Mouse (Mus musculus) testis, adult 2 months (tissue): ENCODE measurements at regions not wholly inside any gene's neighbourhood (a gene's known extent, or its start where the extent isn't known, plus 50 kb on each side); places are given as distances from the start of the nearest gene placed in this dataset.

Experiments used
- H3K27ac ChIP-seq: fragments of 200-500 bp; 2 replicates; pipeline ENCODE4 v1.5.1; 2012; ENCODE audit warnings: low read depth, low read length; ENCODE audit not compliant: control insufficient read depth, insufficient read depth
- H3K27me3 ChIP-seq: fragments of 200-500 bp; 2 replicates; pipeline ENCODE4 v1.6.1; 2012; ENCODE audit warnings: mild to moderate bottlenecking, low read length, moderate library complexity; ENCODE audit not compliant: control insufficient read depth, insufficient read depth
- H3K36me3 ChIP-seq: fragments of 200-500 bp; 2 replicates; pipeline ENCODE4 v1.6.1; 2012; ENCODE audit warnings: mild to moderate bottlenecking, low read length; ENCODE audit not compliant: control insufficient read depth, insufficient read depth
- H3K4me1 ChIP-seq: fragments of 200-500 bp; 2 replicates; pipeline ENCODE4 v1.6.1; 2012; ENCODE audit warnings: low read length; ENCODE audit not compliant: control insufficient read depth, insufficient read depth
- H3K4me3 ChIP-seq: fragments of 200-500 bp; 2 replicates; pipeline ENCODE4 v1.5.1; 2012; ENCODE audit warnings: low read depth, mild to moderate bottlenecking, low read length, moderate library complexity, mixed read lengths; ENCODE audit not compliant: control insufficient read depth
- CTCF ChIP-seq: fragments of 200-500 bp; IDR thresholded peaks from 2 replicates; pipeline ENCODE4 v1.5.1; 2012; ENCODE audit warnings: low read depth, mild to moderate bottlenecking, inconsistent platforms, low read length, moderate library complexity; ENCODE audit not compliant: control insufficient read depth, insufficient read depth, insufficient replicate concordance
- POLR2A ChIP-seq: fragments of 200-500 bp; IDR thresholded peaks from 2 replicates; pipeline ENCODE4 v1.6.1; 2012; ENCODE audit warnings: low read depth, mild to moderate bottlenecking, inconsistent platforms, low read length, moderate library complexity; ENCODE audit not compliant: control insufficient read depth

GRCm38 (mm10) chr15:5528619-5529018, 284.6 kb upstream of the Ptger4 start:
- Histone ChIP-seq H3K4me3 (no peak overlapping the region), H3K27me3 (no peaks in the 10 kb centered on the region), H3K36me3 (no peaks in the 10 kb centered on the region), H3K4me1 (no peaks in the 10 kb centered on the region), H3K27ac (no peak overlapping the region)
- no peak for TF ChIP-seq POLR2A
- TF ChIP-seq CTCF = no peak

DNA sequence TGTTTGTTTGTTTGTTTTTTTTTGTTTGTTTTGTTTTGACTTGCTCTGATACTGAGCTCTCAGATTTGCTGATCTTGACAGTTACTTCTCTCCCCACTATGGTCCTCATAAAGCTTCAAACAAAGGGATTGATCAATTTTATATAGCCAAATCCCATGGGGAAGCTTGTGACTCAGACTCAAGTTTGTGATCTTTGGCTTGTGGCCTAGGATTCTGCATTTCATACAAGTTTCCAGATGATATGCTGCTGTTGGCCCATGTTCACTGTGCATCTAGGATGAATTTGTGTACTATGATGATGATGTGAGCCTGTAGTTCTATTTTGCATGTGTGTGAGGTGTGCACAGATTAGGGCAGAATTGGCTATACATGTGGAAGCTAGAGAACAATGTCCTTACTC, 289.7 kb upstream of the Ptger4 start:
- no peaks in the 10 kb centered on the region for H3K27me3 ChIP-seq
- no peaks in the 10 kb centered on the region for H3K36me3 ChIP-seq
- H3K27ac ChIP-seq = no peak overlapping the region
- no peak overlapping the region for H3K4me3 ChIP-seq
- TF ChIP-seq CTCF = no peak
- no peak for TF ChIP-seq POLR2A
- H3K4me1 ChIP-seq = no peaks in the 10 kb centered on the region

DNA sequence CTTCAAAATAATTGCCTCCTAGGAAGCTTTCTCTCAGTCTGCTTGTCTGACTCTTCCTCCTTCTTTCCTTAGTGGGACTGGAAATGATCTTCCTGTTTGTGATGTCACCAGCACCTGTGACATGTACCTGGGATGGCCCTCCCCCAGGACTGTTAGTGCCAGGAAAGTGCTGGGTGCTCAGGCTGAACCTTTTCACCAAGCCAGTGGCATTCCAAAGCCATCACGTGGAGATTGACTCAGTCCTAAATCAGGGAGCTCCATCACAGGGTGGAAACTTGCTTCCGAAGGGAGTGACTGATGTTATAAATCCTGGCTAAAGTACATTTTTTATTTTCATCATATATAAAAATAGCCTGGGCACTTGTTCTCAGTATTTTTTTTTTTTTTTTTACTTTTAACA, 293.4 kb upstream of the Ptger4 start:
- Histone ChIP-seq H3K4me3 (no peak overlapping the region), H3K4me1 (no peaks in the 10 kb centered on the region), H3K36me3 (no peaks in the 10 kb centered on the region), H3K27ac (no peak overlapping the region), H3K27me3 (no peaks in the 10 kb centered on the region)
- TF ChIP-seq POLR2A = no peak
- TF ChIP-seq CTCF = no peak

DNA sequence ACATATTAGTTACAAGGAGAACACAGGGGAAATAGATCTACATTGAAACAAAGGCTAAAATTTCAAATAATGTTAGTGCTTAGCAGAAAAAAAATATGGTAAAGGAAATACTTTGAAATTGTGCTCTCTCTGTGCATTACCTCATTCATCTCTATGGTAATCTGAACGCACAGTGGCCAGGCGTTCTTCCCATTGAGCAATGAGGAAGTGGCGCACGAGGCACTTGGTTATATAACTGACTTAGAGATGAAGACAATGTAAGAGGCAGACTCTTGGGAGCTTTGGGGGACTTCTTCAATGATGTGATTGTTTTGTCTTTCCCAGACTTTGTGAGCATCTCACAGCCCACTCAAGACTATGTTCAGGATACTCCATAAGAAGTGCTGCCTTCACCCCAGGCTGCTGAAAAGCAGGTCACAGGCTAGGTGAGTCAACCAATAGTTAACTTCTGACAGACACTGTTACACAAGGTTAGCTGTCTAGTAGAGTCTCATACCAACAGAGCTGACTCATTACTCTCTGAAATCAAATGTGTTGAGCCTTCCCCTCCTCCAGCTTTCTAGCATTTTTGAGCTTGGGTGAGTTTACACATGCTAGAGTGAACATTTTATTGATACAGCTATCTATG, 295.4 kb upstream of the Ptger4 start:
- no peaks in the 10 kb centered on the region for H3K36me3 ChIP-seq
- H3K27me3 ChIP-seq = no peaks in the 10 kb centered on the region
- H3K4me3 ChIP-seq = no peak overlapping the region
- no peaks in the 10 kb centered on the region for H3K4me1 ChIP-seq
- H3K27ac ChIP-seq = no peak overlapping the region
- no peak for TF ChIP-seq CTCF
- TF ChIP-seq POLR2A = no peak

DNA sequence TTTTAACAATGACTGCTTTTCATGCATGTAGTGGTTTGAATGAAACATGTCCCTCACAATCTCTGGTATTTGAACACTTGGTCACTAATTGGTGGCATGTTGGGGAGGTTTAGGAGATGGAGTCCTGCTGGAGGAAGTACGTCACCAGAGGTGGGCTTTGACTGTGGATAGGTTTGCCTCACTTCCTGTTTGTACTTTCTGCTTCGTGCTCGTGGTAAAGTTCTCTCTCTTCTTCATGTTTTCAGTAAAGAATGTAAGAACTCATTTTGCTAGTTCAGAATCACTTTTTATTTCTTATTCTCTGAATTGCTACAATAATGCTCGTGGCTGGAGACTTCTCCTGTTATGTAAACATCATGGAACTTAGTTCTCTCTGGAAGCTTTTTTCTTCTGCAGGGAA, 310.5 kb upstream of the Ptger4 start:
- no peaks in the 10 kb centered on the region for H3K27me3 ChIP-seq

DNA sequence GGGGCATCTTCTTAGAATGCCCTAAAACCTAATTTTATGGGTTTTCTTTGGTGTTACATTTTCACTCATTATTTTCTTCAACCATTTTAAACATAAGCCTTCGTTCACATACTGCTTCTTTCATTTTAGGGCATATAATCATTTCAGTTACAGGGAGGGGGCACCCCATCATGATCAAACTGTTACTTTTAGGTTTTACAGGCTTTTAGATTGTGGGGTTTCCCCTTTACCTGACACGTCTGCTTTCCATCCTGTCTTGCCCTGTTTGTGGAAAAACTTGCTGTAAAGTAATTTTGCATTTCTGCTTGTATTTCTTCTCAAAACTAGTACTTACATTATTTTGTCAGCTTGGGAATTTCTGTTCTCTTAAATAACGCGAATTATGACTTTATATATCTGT, 310.9 kb upstream of the Ptger4 start:
- H3K36me3 ChIP-seq = no peaks in the 10 kb centered on the region
- H3K4me1 ChIP-seq = no peaks in the 10 kb centered on the region
- H3K27me3 ChIP-seq = no peaks in the 10 kb centered on the region
- H3K27ac ChIP-seq = no peak overlapping the region
- TF ChIP-seq POLR2A (no peak), CTCF (no peak)
- no peak overlapping the region for H3K4me3 ChIP-seq

More for the DNA sequence above, 310.5 kb upstream of the Ptger4 start:
- Histone ChIP-seq H3K4me1 (no peaks in the 10 kb centered on the region), H3K27ac (no peak overlapping the region), H3K36me3 (no peaks in the 10 kb centered on the region), H3K4me3 (no peak overlapping the region)
- no peak for TF ChIP-seq POLR2A
- TF ChIP-seq CTCF = no peak

DNA sequence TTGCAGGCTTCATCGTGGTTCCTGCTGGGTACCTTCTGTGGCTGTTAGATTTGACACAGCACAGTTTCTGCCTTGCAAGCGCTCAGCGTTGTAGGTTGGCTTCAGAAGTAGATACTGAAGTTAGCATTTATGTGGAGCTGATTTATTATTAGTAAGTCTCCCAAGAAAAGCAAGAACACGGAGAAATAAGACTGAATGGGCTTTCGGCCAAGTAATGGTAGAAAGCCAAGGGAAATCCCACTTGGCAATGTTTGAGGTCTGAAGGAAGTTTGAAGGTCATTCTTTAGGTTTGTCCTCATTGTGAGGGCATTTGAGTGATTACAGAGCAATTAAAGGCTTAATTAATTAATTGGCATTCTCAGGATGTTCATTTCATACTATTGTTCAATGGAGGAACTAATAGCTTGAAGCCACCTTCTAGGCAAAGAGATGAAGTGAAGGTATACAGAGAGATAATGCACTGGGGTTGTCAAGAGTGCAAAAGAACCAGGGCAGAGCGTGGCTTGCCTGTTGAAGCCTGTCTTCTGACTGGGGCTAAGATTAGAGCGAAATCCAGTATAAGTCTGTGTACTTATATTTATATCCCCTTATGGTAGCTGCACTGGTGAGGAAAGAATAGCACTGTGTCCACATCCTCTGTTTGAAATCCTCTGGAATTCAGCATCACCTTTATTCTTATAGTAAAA, 311.5 kb upstream of the Ptger4 start:
- Histone ChIP-seq H3K27me3 (no peaks in the 10 kb centered on the region), H3K36me3 (no peaks in the 10 kb centered on the region), H3K4me1 (no peaks in the 10 kb centered on the region), H3K27ac (no peak overlapping the region), H3K4me3 (no peak overlapping the region)
- TF ChIP-seq POLR2A (no peak), CTCF (no peak)
